Mouse (Mus musculus) neural tube, embryonic 15.5 days (tissue): ENCODE measurements around the gene Fat2. TPM values are rescaled to one million over a fixed set of nuclear protein-coding genes. Genes with fewer than 3 reads are reported as not detected.

Experiments used
- ATAC-seq: fragments of 200-750 bp; cut with Nextera tagmentation; 2 replicates; pipeline ENCODE4 v1.8.0; 2017; ENCODE audit warnings: mild to moderate bottlenecking, moderate TSS enrichment, moderate library complexity; ENCODE audit not compliant: low FRiP score
- H3K27ac ChIP-seq: fragments of 300-500 bp; sonication (generic); replicated peaks from 2 replicates; pipeline ENCODE4 v1.5.1; 2015; ENCODE audit warnings: mild to moderate bottlenecking, inconsistent platforms
- H3K27me3 ChIP-seq: fragments of 300-500 bp; sonication (generic); replicated peaks from 2 replicates; pipeline ENCODE4 v1.6.1; 2015; ENCODE audit warnings: inconsistent platforms
- H3K36me3 ChIP-seq: fragments of 300-500 bp; sonication (generic); 2 replicates; pipeline ENCODE4 v1.6.1; 2015; ENCODE audit warnings: inconsistent platforms
- H3K4me1 ChIP-seq: fragments of 300-500 bp; sonication (generic); 2 replicates; pipeline ENCODE4 v1.6.1; 2015; ENCODE audit warnings: inconsistent platforms
- H3K4me2 ChIP-seq: fragments of 300-500 bp; sonication (generic); 2 replicates; pipeline ENCODE4 v1.6.1; 2015; ENCODE audit warnings: inconsistent platforms, mild to moderate bottlenecking, moderate library complexity
- H3K4me3 ChIP-seq: fragments of 300-500 bp; sonication (generic); replicated peaks from 2 replicates; pipeline ENCODE4 v1.5.1; 2015; ENCODE audit warnings: mild to moderate bottlenecking, inconsistent platforms
- H3K9ac ChIP-seq: fragments of 300-500 bp; sonication (generic); replicated peaks from 2 replicates; pipeline ENCODE4 v1.6.1; 2015; ENCODE audit warnings: mild to moderate bottlenecking, inconsistent platforms
- H3K9me3 ChIP-seq: fragments of 300-500 bp; sonication (generic); replicated peaks from 2 replicates; pipeline ENCODE4 v1.6.1; 2016; ENCODE audit warnings: inconsistent platforms
- WGBS: fragments of 180-500 bp; shearing (Covaris S2); methylation state at CpG from one replicate; pipeline ENCODE4 v1.1.7; 2015; ENCODE audit warnings: mixed read lengths; 5-methylcytosine and 5-hydroxymethylcytosine counted together
- polyA plus RNA-seq: library from polyadenylated mRNA; unstranded; fragments of >200 nt; fragmentation: Nextera tagmentation; extraction: Ambion mirVana; gene quantifications from 2 replicates; pipeline ENCODE4 v1.2.1, GENCODE M21; 2015

Fat2 gene
- polyA plus RNA-seq, 1 experiment from 2014 or later, result 0.04 TPM

GRCm38 (mm10) chr11:55364662-55365061 is 28.3 kb upstream of the Fat2 start:
- WGBS, result 82% methylated on average over 3 of the region's 3 CpGs
- H3K9me3 ChIP-seq, result no peaks in the 10 kb centered on the region
- H3K9ac ChIP-seq, result no peak overlapping the region
- H3K4me2 ChIP-seq, result no peak overlapping the region
- no peak overlapping the region for H3K27ac ChIP-seq
- H3K4me3 ChIP-seq, result no peak overlapping the region
- no peaks in the 10 kb centered on the region for H3K27me3 ChIP-seq
- no peak for ATAC-seq
- no peaks in the 10 kb centered on the region for H3K4me1 ChIP-seq
- no peaks in the 10 kb centered on the region for H3K36me3 ChIP-seq

- no peak for ATAC-seq
- Histone ChIP-seq H3K4me2 (no peak overlapping the region), H3K27ac (no peak overlapping the region), H3K4me3 (no peak overlapping the region), H3K27me3 (no peaks in the 10 kb centered on the region), H3K9ac (no peak overlapping the region), H3K4me1 (no peaks in the 10 kb centered on the region), H3K9me3 (no peaks in the 10 kb centered on the region), H3K36me3 (no peaks in the 10 kb centered on the region)
- 81% methylated on average over 15 of the region's 15 CpGs for WGBS
These were observed 21.9 kb upstream of the Fat2 start for GRCm38 (mm10) chr11:55358094-55358783.

- WGBS, result 95% methylated on average over 2 of the region's 2 CpGs
- H3K36me3 ChIP-seq, result no peaks in the 10 kb centered on the region
- H3K27ac ChIP-seq, result no peak overlapping the region
- no peak overlapping the region for H3K4me2 ChIP-seq
- H3K9ac ChIP-seq, result no peak overlapping the region
- ATAC-seq, result no peak
- H3K4me1 ChIP-seq, result no peaks in the 10 kb centered on the region
- H3K27me3 ChIP-seq, result no peaks in the 10 kb centered on the region
- H3K4me3 ChIP-seq, result no peak overlapping the region
- no peaks in the 10 kb centered on the region for H3K9me3 ChIP-seq
These were observed 20.5 kb upstream of the Fat2 start for GRCm38 (mm10) chr11:55356846-55357245.

- H3K4me2 ChIP-seq, result no peak overlapping the region
- no peak overlapping the region for H3K4me3 ChIP-seq
- H3K27me3 ChIP-seq, result no peaks in the 10 kb centered on the region
- WGBS, result 75% methylated on average over 10 of the region's 11 CpGs
- H3K36me3 ChIP-seq, result no peaks in the 10 kb centered on the region
- H3K27ac ChIP-seq, result no peak overlapping the region
- no peaks in the 10 kb centered on the region for H3K4me1 ChIP-seq
- no peak for ATAC-seq
- H3K9ac ChIP-seq, result no peak overlapping the region
- H3K9me3 ChIP-seq, result no peaks in the 10 kb centered on the region
These were observed 5.6 kb upstream of the Fat2 start for GRCm38 (mm10) chr11:55341961-55342371.

- H3K4me2 ChIP-seq, result no peak overlapping the region
- no peaks in the 10 kb centered on the region for H3K4me1 ChIP-seq
- no peaks in the 10 kb centered on the region for H3K27me3 ChIP-seq
- no peak overlapping the region for H3K9ac ChIP-seq
- no peaks in the 10 kb centered on the region for H3K36me3 ChIP-seq
- ATAC-seq, result no peak
- H3K4me3 ChIP-seq, result no peak overlapping the region
- 83% methylated on average over 2 of the region's 2 CpGs for WGBS
- H3K9me3 ChIP-seq, result no peaks in the 10 kb centered on the region
- no peak overlapping the region for H3K27ac ChIP-seq
These were observed 4.4 kb upstream of the Fat2 start for GRCm38 (mm10) chr11:55340789-55341188.

GRCm38 (mm10) chr11:55337032-55337769 is 837 bp upstream of the Fat2 start:
- no peak overlapping the region for H3K9ac ChIP-seq
- no peak for ATAC-seq
- H3K36me3 ChIP-seq, result no peaks in the 10 kb centered on the region
- no peak overlapping the region for H3K4me2 ChIP-seq
- no peak overlapping the region for H3K4me3 ChIP-seq
- H3K9me3 ChIP-seq, result no peaks in the 10 kb centered on the region
- 80% methylated on average over 5 of the region's 5 CpGs for WGBS
- H3K27ac ChIP-seq, result no peak overlapping the region
- no peaks in the 10 kb centered on the region for H3K27me3 ChIP-seq
- H3K4me1 ChIP-seq, result no peaks in the 10 kb centered on the region

GRCm38 (mm10) chr11:55335314-55336076 is 869 bp downstream of the Fat2 start:
- WGBS, result 91% methylated on average over 14 of the region's 14 CpGs
- no peaks in the 10 kb centered on the region for H3K27me3 ChIP-seq
- no peak overlapping the region for H3K4me2 ChIP-seq
- peaks cover 1% of the 10 kb centered on the region; the same call in 1 of the 2 replicates for H3K4me1 ChIP-seq
- H3K9ac ChIP-seq, result no peak overlapping the region
- H3K36me3 ChIP-seq, result no peaks in the 10 kb centered on the region
- ATAC-seq, result no peak
- H3K27ac ChIP-seq, result no peak overlapping the region
- H3K4me3 ChIP-seq, result no peak overlapping the region
- H3K9me3 ChIP-seq, result no peaks in the 10 kb centered on the region

GRCm38 (mm10) chr11:55334545-55334944 is 1.8 kb downstream of the Fat2 start:
- Histone ChIP-seq H3K27me3 (no peaks in the 10 kb centered on the region), H3K9ac (no peak overlapping the region), H3K4me1 (peaks cover 4% of the 10 kb centered on the region; the same call in 1 of the 2 replicates), H3K36me3 (no peaks in the 10 kb centered on the region), H3K27ac (no peak overlapping the region), H3K4me2 (no peak overlapping the region), H3K9me3 (no peaks in the 10 kb centered on the region), H3K4me3 (no peak overlapping the region)
- 86% methylated on average over 4 of the region's 4 CpGs for WGBS
- no peak for ATAC-seq

- no peaks in the 10 kb centered on the region for H3K27me3 ChIP-seq
- ATAC-seq, result no peak
- 89% methylated on average over 6 of the region's 6 CpGs for WGBS
- H3K27ac ChIP-seq, result no peak overlapping the region
- no peaks in the 10 kb centered on the region for H3K36me3 ChIP-seq
- H3K4me2 ChIP-seq, result no peak overlapping the region
- H3K4me1 ChIP-seq, result peaks cover 4% of the 10 kb centered on the region; the same call in 1 of the 2 replicates
- no peak overlapping the region for H3K4me3 ChIP-seq
- no peak overlapping the region for H3K9ac ChIP-seq
- H3K9me3 ChIP-seq, result no peaks in the 10 kb centered on the region
These were observed 2.3 kb downstream of the Fat2 start for GRCm38 (mm10) chr11:55334063-55334462.

GRCm38 (mm10) chr11:55329868-55330772 is 6.2 kb downstream of the Fat2 start:
- Histone ChIP-seq H3K4me2 (no peak overlapping the region), H3K36me3 (no peaks in the 10 kb centered on the region), H3K27ac (no peak overlapping the region), H3K4me1 (peaks cover 4% of the 10 kb centered on the region; the same call in 1 of the 2 replicates), H3K9ac (no peak overlapping the region), H3K9me3 (no peaks in the 10 kb centered on the region), H3K4me3 (no peak overlapping the region), H3K27me3 (no peaks in the 10 kb centered on the region)
- 82% methylated on average over 16 of the region's 16 CpGs for WGBS
- no peak for ATAC-seq
